Mouse (Mus musculus) adrenal gland, adult (tissue): Measurements from ENCODE around the gene Hand2.

Experiments
- DNase-seq, 2 experiments: peaks; one replicate each; pipeline ENCODE4 v3.0.0; 2022 to 2023; ENCODE audit warnings: low spot score in 1 of 2; ENCODE audit not compliant: inconsistent age in 2 of 2

The Hand2 gene

GRCm38 (mm10) chr8:57374044-57374443, 53.3 kb downstream of the Hand2 start:
- DNase-seq, result no peak
